Mouse (Mus musculus): Measurements from ENCODE around the gene Arntl2. TPM values are rescaled to one million over a fixed set of nuclear protein-coding genes. Genes with fewer than 3 reads are reported as not detected.
A peak's percentile ranks its signal among the peaks of the same experiment; 100 is the strongest.

Gene Arntl2
- polyA plus RNA-seq, 1 experiment from 2014 or later, result 0.52 TPM

- Histone ChIP-seq H3K4me1 (replicated peaks; ENCODE audit: control insufficient read depth, insufficient read depth, low read length) (0 out of 2 replicates have a peak, but pooled peaks cover 7% of the 10 kb centered on the region), H3K9ac (ENCODE audit: low read depth, low read length) (peak overlapping the region; percentile 54), H3K27me3 (replicated peaks; ENCODE audit: control insufficient read depth, insufficient read depth, low read length) (no peaks in the 10 kb centered on the region), H3K9me3 (ENCODE audit: control insufficient read depth) (no peaks in the 10 kb centered on the region), H3K27ac (ENCODE audit: low read depth, low read length) (no peak overlapping the region), H3K4me2 (replicated peaks; ENCODE audit: low read depth) (peak overlapping the region; percentile 97), H3K4me3 (ENCODE audit: low read depth, low read length) (peak overlapping the region; percentile 52), H3K36me3 (ENCODE audit: control insufficient read depth, insufficient read depth) (no peaks in the 10 kb centered on the region)
- peak; percentile 37 for ATAC-seq
- 9% methylated on average over 22 of the region's 22 CpGs for WGBS
- TF ChIP-seq CTCF (IDR thresholded peaks at IDR 0.05; ENCODE audit: low read depth), result no peak
These were observed 510 bp upstream of the Arntl2 start for GRCm38 (mm10) chr6:146795166-146795923.

- Histone ChIP-seq H3K4me3 (ENCODE audit: low read depth, low read length) (no peak overlapping the region), H3K9me3 (ENCODE audit: control insufficient read depth) (no peaks in the 10 kb centered on the region), H3K4me1 (replicated peaks; ENCODE audit: control insufficient read depth, insufficient read depth, low read length) (0 out of 2 replicates have a peak, but pooled peaks cover 7% of the 10 kb centered on the region), H3K9ac (ENCODE audit: low read depth, low read length) (no peak overlapping the region), H3K27me3 (replicated peaks; ENCODE audit: control insufficient read depth, insufficient read depth, low read length) (no peaks in the 10 kb centered on the region), H3K27ac (ENCODE audit: low read depth, low read length) (no peak overlapping the region), H3K4me2 (replicated peaks; ENCODE audit: low read depth) (no peak overlapping the region), H3K36me3 (ENCODE audit: control insufficient read depth, insufficient read depth) (no peaks in the 10 kb centered on the region)
- no peak for ATAC-seq
- TF ChIP-seq CTCF (IDR thresholded peaks at IDR 0.05; ENCODE audit: low read depth), result no peak
- WGBS, result 71% methylated on average over 5 of the region's 5 CpGs
These were observed 1.6 kb downstream of the Arntl2 start for GRCm38 (mm10) chr6:146797446-146797845.

GRCm38 (mm10) chr6:146809991-146810390 lies 14.1 kb downstream of the Arntl2 start:
- 89% methylated on average over 6 of the region's 6 CpGs for WGBS

GRCm38 (mm10) chr6:146813007-146813406 lies 17.2 kb downstream of the Arntl2 start:
- Histone ChIP-seq H3K9me3 (ENCODE audit: control insufficient read depth) (no peaks in the 10 kb centered on the region), H3K27ac (ENCODE audit: low read depth, low read length) (no peak overlapping the region), H3K4me2 (replicated peaks; ENCODE audit: low read depth) (no peak overlapping the region), H3K4me3 (ENCODE audit: low read depth, low read length) (no peak overlapping the region), H3K36me3 (ENCODE audit: control insufficient read depth, insufficient read depth) (no peaks in the 10 kb centered on the region), H3K4me1 (replicated peaks; ENCODE audit: control insufficient read depth, insufficient read depth, low read length) (0 out of 2 replicates have a peak, but pooled peaks cover 3% of the 10 kb centered on the region), H3K9ac (ENCODE audit: low read depth, low read length) (no peak overlapping the region), H3K27me3 (replicated peaks; ENCODE audit: control insufficient read depth, insufficient read depth, low read length) (no peaks in the 10 kb centered on the region)
- WGBS, result 89% methylated on average over 5 of the region's 5 CpGs
- TF ChIP-seq CTCF (IDR thresholded peaks at IDR 0.05; ENCODE audit: low read depth), result no peak
- no peak for ATAC-seq

More at GRCm38 (mm10) chr6:146809991-146810390, 14.1 kb downstream of the Arntl2 start:
- Histone ChIP-seq H3K36me3 (ENCODE audit: control insufficient read depth, insufficient read depth) (no peaks in the 10 kb centered on the region), H3K9ac (ENCODE audit: low read depth, low read length) (no peak overlapping the region), H3K9me3 (ENCODE audit: control insufficient read depth) (no peaks in the 10 kb centered on the region), H3K27ac (ENCODE audit: low read depth, low read length) (no peak overlapping the region), H3K4me1 (replicated peaks; ENCODE audit: control insufficient read depth, insufficient read depth, low read length) (0 out of 2 replicates have a peak, but pooled peaks cover 3% of the 10 kb centered on the region), H3K4me2 (replicated peaks; ENCODE audit: low read depth) (no peak overlapping the region), H3K27me3 (replicated peaks; ENCODE audit: control insufficient read depth, insufficient read depth, low read length) (no peaks in the 10 kb centered on the region), H3K4me3 (ENCODE audit: low read depth, low read length) (no peak overlapping the region)
- no peak for ATAC-seq
- TF ChIP-seq CTCF (IDR thresholded peaks at IDR 0.05; ENCODE audit: low read depth), result no peak

GRCm38 (mm10) chr6:146820177-146820965 lies 24.5 kb downstream of the Arntl2 start:
- 88% methylated on average over 29 of the region's 29 CpGs for WGBS
- no peaks in the 10 kb centered on the region for H3K27me3 ChIP-seq (replicated peaks; ENCODE audit: control insufficient read depth, insufficient read depth, low read length)
- H3K9me3 ChIP-seq (ENCODE audit: control insufficient read depth), result no peaks in the 10 kb centered on the region
- ATAC-seq, result no peak
- H3K4me2 ChIP-seq (replicated peaks; ENCODE audit: low read depth), result no peak overlapping the region
- no peaks in the 10 kb centered on the region for H3K4me1 ChIP-seq (replicated peaks; ENCODE audit: control insufficient read depth, insufficient read depth, low read length)
- no peak overlapping the region for H3K27ac ChIP-seq (ENCODE audit: low read depth, low read length)
- no peak for TF ChIP-seq CTCF (IDR thresholded peaks at IDR 0.05; ENCODE audit: low read depth)
- no peaks in the 10 kb centered on the region for H3K36me3 ChIP-seq (ENCODE audit: control insufficient read depth, insufficient read depth)
- no peak overlapping the region for H3K9ac ChIP-seq (ENCODE audit: low read depth, low read length)
- H3K4me3 ChIP-seq (ENCODE audit: low read depth, low read length), result no peak overlapping the region

GRCm38 (mm10) chr6:146821958-146822357 lies 26.1 kb downstream of the Arntl2 start:
- no peak overlapping the region for H3K27ac ChIP-seq (ENCODE audit: low read depth, low read length)
- no peaks in the 10 kb centered on the region for H3K27me3 ChIP-seq (replicated peaks; ENCODE audit: control insufficient read depth, insufficient read depth, low read length)
- H3K4me1 ChIP-seq (replicated peaks; ENCODE audit: control insufficient read depth, insufficient read depth, low read length), result no peaks in the 10 kb centered on the region
- no peak overlapping the region for H3K4me2 ChIP-seq (replicated peaks; ENCODE audit: low read depth)
- H3K9me3 ChIP-seq (ENCODE audit: control insufficient read depth), result no peaks in the 10 kb centered on the region
- TF ChIP-seq CTCF (IDR thresholded peaks at IDR 0.05; ENCODE audit: low read depth), result no peak
- 55% methylated on average over 13 of the region's 13 CpGs for WGBS
- H3K4me3 ChIP-seq (ENCODE audit: low read depth, low read length), result no peak overlapping the region
- no peak overlapping the region for H3K9ac ChIP-seq (ENCODE audit: low read depth, low read length)
- no peaks in the 10 kb centered on the region for H3K36me3 ChIP-seq (ENCODE audit: control insufficient read depth, insufficient read depth)
- no peak for ATAC-seq

Measured in intestine, postnatal 0 days (tissue).